Mouse (Mus musculus) limb, embryonic 12.5 days (tissue): Measurements from ENCODE around the gene Slc30a3. TPM values are rescaled to one million over a fixed set of nuclear protein-coding genes. Genes with fewer than 3 reads are reported as not detected.
A peak's percentile ranks its signal among the peaks of the same experiment; 100 is the strongest.

Experiments used
- ATAC-seq: fragments of 200-750 bp; cut with Nextera tagmentation; 2 replicates; pipeline ENCODE4 v1.8.0; 2017; ENCODE audit warnings: low read depth, moderate TSS enrichment; ENCODE audit not compliant: insufficient number of reproducible peaks, insufficient read depth, low FRiP score, low TSS enrichment
- H3K27ac ChIP-seq: fragments of 300-500 bp; sonication (generic); 2 replicates; pipeline ENCODE4 v1.5.1; 2016; ENCODE audit warnings: mild to moderate bottlenecking, moderate library complexity
- H3K27me3 ChIP-seq: fragments of 300-500 bp; sonication (generic); 2 replicates; pipeline ENCODE4 v1.6.1; 2016; ENCODE audit warnings: mild to moderate bottlenecking, moderate library complexity
- H3K36me3 ChIP-seq: fragments of 300-500 bp; sonication (generic); 2 replicates; pipeline ENCODE4 v1.6.1; 2016; ENCODE audit warnings: mild to moderate bottlenecking, moderate library complexity
- H3K4me1 ChIP-seq: fragments of 300-500 bp; sonication (generic); replicated peaks from 2 replicates; pipeline ENCODE4 v1.6.1; 2016
- H3K4me2 ChIP-seq: fragments of 300-500 bp; sonication (generic); 2 replicates; pipeline ENCODE4 v1.6.1; 2016; ENCODE audit warnings: mild to moderate bottlenecking, moderate library complexity
- H3K4me3 ChIP-seq: fragments of 300-500 bp; sonication (generic); replicated peaks from 2 replicates; pipeline ENCODE4 v1.5.1; 2016; ENCODE audit warnings: mild to moderate bottlenecking
- H3K9ac ChIP-seq: fragments of 300-500 bp; sonication (generic); replicated peaks from 2 replicates; pipeline ENCODE4 v1.6.1; 2016; ENCODE audit warnings: mild to moderate bottlenecking, moderate library complexity
- H3K9me3 ChIP-seq: fragments of 300-500 bp; sonication (generic); 2 replicates; pipeline ENCODE4 v1.6.1; 2016; ENCODE audit warnings: mild to moderate bottlenecking, moderate library complexity
- WGBS: fragments of 180-500 bp; shearing (Covaris S2); methylation state at CpG from one replicate; pipeline ENCODE4 v1.1.7; 2016; 5-methylcytosine and 5-hydroxymethylcytosine counted together
- polyA plus RNA-seq: library from polyadenylated mRNA; unstranded; fragments of >200 nt; fragmentation: Nextera tagmentation; extraction: Ambion mirVana; gene quantifications from 2 replicates; pipeline ENCODE4 v1.2.1, GENCODE M21; 2016

Gene Slc30a3
- polyA plus RNA-seq, 1 experiment from 2014 or later: 0.21 TPM

GRCm38 (mm10) chr5:31121111-31121510, 13.1 kb upstream of the Slc30a3 start:
- 84% methylated on average over 8 of the region's 8 CpGs for WGBS
- ATAC-seq: no peak
- Histone ChIP-seq H3K27me3 (peaks cover 10% of the 10 kb centered on the region), H3K9me3 (no peaks in the 10 kb centered on the region), H3K4me3 (no peak overlapping the region), H3K36me3 (no peaks in the 10 kb centered on the region), H3K27ac (no peak overlapping the region), H3K9ac (no peak overlapping the region), H3K4me2 (no peak overlapping the region), H3K4me1 (no peaks in the 10 kb centered on the region)

DNA sequence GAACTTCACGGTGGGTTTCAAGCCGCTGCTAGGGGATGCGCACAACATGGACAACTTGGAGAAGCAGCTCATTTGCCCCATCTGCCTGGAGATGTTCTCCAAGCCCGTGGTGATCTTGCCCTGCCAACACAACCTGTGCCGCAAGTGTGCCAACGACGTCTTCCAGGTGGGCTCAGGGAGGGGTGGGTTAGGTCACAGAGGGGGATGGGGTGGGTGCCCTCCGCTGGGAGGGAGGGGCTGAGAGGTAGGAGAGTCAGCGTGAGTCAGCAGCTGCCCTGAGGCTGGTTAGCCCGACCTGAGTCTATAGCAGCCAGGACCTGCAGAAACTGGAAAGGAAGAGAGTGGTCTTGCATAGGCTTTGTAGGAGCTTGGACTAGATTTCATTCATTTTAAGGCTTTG, 8.9 kb upstream of the Slc30a3 start:
- Histone ChIP-seq H3K36me3 (no peaks in the 10 kb centered on the region), H3K27me3 (peaks cover 10% of the 10 kb centered on the region), H3K9ac (no peak overlapping the region), H3K4me2 (no peak overlapping the region), H3K27ac (no peak overlapping the region), H3K4me3 (no peak overlapping the region), H3K9me3 (peaks cover 6% of the 10 kb centered on the region; the same call in 1 of the 2 replicates), H3K4me1 (no peaks in the 10 kb centered on the region)
- no peak for ATAC-seq
- WGBS: 23% methylated on average over 10 of the region's 10 CpGs

DNA sequence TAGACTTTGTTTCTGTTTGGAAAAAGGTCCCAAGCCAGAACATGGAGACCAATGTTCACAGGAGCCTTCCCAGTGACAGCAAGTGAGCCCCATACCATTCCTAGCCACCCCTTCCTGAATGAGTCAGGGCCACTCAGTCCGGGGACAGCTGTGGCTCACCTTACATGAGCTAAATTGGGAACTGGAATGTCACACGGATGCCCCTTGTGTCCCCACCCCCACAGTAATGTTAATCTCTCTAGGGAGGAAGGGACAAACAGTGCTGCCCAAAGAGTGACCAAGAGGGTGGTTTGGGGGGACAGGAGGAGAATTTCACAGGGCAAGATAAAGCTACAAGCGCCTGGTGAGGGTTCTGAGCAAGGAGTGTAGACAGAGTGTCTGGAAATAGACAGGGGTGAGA, 8.3 kb upstream of the Slc30a3 start, which contains the start of gene Trim54:
Gene Trim54, plus strand, starts transcription at position 359 of the 400 bp plus-strand sequence.
- peaks cover 10% of the 10 kb centered on the region for H3K27me3 ChIP-seq
- H3K27ac ChIP-seq: no peak within 1 kb of the TSS
- no peak within 1 kb of the TSS for H3K4me2 ChIP-seq
- H3K4me3 ChIP-seq: no peak within 1 kb of the TSS
- H3K9me3 ChIP-seq: peaks cover 6% of the 10 kb centered on the region; the same call in 1 of the 2 replicates
- 43% methylated on average over 3 of the region's 3 CpGs for WGBS
- ATAC-seq: no peak
- H3K36me3 ChIP-seq: no peaks in the 10 kb centered on the region
- no peaks in the 10 kb centered on the region for H3K4me1 ChIP-seq
- H3K9ac ChIP-seq: no peak within 1 kb of the TSS

GRCm38 (mm10) chr5:31110781-31111180, 2.7 kb upstream of the Slc30a3 start:
- no peaks in the 10 kb centered on the region for H3K36me3 ChIP-seq
- 35% methylated on average over 7 of the region's 7 CpGs for WGBS
- H3K4me3 ChIP-seq: no peak overlapping the region
- H3K4me1 ChIP-seq: no peaks in the 10 kb centered on the region
- no peak overlapping the region for H3K9ac ChIP-seq
- no peak for ATAC-seq
- H3K27me3 ChIP-seq: peaks cover 5% of the 10 kb centered on the region; the same call in 1 of the 2 replicates
- H3K9me3 ChIP-seq: peaks cover 6% of the 10 kb centered on the region; the same call in 1 of the 2 replicates
- H3K4me2 ChIP-seq: no peak overlapping the region
- H3K27ac ChIP-seq: no peak overlapping the region

DNA sequence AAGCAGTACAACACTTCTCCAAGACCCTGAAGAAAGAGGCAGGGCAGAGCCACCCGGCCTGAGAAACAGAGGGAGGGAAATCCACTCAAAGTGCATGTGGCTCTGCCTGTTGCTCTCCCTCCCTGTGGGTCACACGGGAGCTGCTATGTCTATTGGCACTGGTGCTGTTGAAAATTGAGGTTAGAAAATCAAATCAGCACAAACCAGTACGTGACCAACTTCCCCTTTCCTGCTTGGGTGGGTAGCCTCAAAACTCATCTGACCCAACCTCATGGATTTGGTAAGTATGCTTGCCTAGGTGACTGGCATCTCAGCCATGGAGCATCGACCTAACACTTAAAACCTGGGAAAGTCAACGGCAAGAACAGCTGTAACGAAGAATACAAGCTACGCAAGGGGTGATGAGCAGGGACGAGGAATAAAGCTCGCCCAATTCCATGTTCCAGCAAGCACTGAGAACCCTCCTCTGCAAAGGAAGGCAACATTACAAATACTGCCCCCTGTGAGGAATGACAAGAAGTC, 2.2 kb downstream of the Slc30a3 start, which contains the start of gene Dnajc5g:
Gene Dnajc5g, plus strand, starts transcription at position 472 of the 522 bp plus-strand sequence.
- Histone ChIP-seq H3K4me3 (no peak within 1 kb of the TSS), H3K27ac (no peak within 1 kb of the TSS), H3K4me2 (no peak within 1 kb of the TSS), H3K36me3 (no peaks in the 10 kb centered on the region), H3K27me3 (peaks cover 21% of the 10 kb centered on the region), H3K9ac (no peak within 1 kb of the TSS), H3K4me1 (no peaks in the 10 kb centered on the region), H3K9me3 (no peaks in the 10 kb centered on the region)
- no peak for ATAC-seq
- WGBS: 80% methylated on average over 9 of the region's 9 CpGs

DNA sequence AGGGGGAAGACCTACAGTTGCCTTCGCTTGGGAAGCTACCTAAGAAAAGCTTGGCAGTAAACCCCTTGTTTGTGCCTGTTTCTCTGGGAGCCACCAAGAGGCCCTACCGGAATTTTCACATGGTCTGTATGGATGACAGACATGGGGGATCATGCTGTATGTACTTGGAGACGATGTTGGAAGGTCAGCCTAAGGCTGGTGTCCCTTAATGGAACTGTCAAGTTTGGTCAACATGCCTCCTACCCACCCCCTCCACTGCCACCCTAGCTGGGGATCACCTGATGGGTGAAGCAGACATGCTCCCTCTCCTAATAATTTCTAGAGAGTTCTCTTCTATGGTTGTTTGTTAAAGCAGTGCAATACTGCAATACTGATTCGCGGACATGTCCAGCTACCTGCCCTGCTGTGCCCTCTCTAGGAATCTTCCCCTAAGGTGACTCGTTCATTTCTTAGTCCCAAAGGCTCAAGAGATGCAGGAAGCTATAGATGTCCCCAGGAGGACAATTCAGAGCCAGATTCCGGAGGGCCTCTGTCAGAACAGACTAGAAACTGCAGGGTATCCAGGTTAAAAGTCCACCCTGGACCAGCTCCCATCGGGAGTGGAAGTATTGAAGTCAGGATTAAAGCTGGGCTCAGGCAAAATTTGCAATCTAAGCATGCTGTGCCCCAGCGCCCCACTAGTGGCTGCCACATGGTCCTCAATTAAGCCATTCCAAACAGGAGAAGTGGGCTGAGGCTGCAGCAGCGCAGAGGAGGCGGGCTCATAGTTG, 12.1 kb downstream of the Slc30a3 start:
- peaks cover 30% of the 10 kb centered on the region for H3K4me1 ChIP-seq
- no peak for ATAC-seq
- peaks cover 92% of the 10 kb centered on the region for H3K27me3 ChIP-seq
- no peaks in the 10 kb centered on the region for H3K9me3 ChIP-seq
- no peaks in the 10 kb centered on the region for H3K36me3 ChIP-seq
- no peak overlapping the region for H3K27ac ChIP-seq
- H3K4me3 ChIP-seq: peak overlapping the region; percentile 26; the same call in 1 of the 2 replicates
- H3K9ac ChIP-seq: no peak overlapping the region
- WGBS: 20% methylated on average over 11 of the region's 11 CpGs
- H3K4me2 ChIP-seq: peak overlapping the region; percentile 69

DNA sequence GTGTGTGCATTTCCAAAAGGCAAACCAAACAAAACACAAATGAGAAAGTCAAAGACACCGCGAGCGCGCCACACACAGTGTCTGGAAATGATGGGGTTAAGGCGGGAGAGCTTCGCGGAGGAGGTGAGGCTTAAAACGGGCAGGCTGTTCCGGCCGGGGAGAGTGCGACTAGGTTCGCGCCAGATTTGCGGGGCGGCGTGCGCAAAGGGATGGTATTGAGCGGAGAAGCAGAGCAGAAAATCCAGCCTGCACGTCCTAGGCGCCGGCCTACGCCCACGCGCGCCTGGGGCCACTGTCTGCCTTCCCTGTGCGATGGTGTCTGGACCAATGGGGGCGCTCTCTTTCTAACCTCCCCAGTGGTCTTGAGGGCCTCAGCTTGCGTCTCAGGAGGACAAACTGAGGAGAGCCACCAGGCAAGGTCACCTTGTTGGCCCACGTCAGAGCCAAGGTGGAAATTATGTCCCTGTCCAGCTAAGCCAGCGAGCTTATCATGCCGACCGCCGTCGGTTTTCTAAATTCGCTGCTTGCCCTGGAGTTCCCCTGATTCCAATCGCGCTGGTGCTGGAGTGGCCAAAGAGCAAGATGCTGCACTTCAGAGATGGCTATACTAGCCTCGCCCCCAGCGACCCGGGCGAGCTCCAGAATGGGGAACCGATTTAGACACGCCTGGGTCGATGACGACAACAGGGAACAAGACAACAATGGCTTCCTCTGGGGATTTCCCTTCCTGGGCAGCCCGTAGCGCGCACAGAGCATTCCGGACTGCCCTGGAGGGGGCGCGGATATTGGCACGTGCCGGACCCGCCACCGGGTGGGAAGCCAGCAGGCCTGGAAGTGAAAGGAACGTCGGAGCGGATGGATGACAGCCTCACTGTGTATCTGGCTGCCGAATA, 13.0 kb downstream of the Slc30a3 start:
- WGBS: under 1% methylated on average over 59 of the region's 59 CpGs
- H3K4me1 ChIP-seq: peaks cover 30% of the 10 kb centered on the region
- H3K4me3 ChIP-seq: peak overlapping the region; percentile 26
- peaks cover 98% of the 10 kb centered on the region for H3K27me3 ChIP-seq
- H3K9ac ChIP-seq: no peak overlapping the region
- no peak overlapping the region for H3K27ac ChIP-seq
- no peaks in the 10 kb centered on the region for H3K9me3 ChIP-seq
- H3K4me2 ChIP-seq: peak overlapping the region; percentile 69
- ATAC-seq: no peak
- no peaks in the 10 kb centered on the region for H3K36me3 ChIP-seq

DNA sequence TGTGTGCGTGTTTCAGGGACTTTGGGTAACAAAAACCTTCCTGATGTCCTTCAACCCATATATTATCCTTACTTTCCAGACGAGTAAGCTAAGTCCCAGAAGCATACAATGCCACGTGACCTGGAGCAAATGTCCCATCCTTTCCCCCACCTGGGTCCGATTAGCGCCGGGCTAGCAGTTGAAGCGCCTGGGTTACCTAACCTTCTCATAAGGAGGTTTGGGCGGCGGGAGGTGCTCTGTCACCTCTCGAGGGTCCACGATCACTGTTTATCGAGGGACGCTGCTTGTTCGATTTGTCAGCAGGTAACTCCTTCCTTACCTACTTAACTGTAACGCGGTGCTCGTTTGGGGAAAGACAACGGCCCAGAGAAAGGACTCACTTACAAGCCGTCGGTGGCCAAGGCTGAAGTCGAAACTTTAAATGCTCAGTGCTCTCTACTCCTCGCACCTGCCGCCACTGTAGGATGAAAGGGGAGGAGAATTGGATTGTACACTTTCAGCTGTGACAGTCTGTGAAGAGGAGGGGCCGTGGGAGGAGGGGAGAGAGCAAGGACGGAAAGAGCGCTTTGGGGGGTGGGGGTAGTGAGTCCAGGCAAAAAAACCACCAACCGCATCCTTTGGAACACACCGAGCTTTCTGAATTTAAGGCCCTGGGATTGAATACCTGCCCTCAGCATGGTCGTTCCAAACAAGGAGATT, 13.8 kb downstream of the Slc30a3 start:
- H3K27ac ChIP-seq: no peak overlapping the region
- H3K27me3 ChIP-seq: peaks cover 99% of the 10 kb centered on the region
- no peaks in the 10 kb centered on the region for H3K36me3 ChIP-seq
- ATAC-seq: no peak
- H3K4me3 ChIP-seq: peak overlapping the region; percentile 26
- WGBS: 3% methylated on average over 28 of the region's 29 CpGs
- H3K4me2 ChIP-seq: peak overlapping the region; percentile 69
- H3K9me3 ChIP-seq: no peaks in the 10 kb centered on the region
- H3K4me1 ChIP-seq: peaks cover 30% of the 10 kb centered on the region
- no peak overlapping the region for H3K9ac ChIP-seq

DNA sequence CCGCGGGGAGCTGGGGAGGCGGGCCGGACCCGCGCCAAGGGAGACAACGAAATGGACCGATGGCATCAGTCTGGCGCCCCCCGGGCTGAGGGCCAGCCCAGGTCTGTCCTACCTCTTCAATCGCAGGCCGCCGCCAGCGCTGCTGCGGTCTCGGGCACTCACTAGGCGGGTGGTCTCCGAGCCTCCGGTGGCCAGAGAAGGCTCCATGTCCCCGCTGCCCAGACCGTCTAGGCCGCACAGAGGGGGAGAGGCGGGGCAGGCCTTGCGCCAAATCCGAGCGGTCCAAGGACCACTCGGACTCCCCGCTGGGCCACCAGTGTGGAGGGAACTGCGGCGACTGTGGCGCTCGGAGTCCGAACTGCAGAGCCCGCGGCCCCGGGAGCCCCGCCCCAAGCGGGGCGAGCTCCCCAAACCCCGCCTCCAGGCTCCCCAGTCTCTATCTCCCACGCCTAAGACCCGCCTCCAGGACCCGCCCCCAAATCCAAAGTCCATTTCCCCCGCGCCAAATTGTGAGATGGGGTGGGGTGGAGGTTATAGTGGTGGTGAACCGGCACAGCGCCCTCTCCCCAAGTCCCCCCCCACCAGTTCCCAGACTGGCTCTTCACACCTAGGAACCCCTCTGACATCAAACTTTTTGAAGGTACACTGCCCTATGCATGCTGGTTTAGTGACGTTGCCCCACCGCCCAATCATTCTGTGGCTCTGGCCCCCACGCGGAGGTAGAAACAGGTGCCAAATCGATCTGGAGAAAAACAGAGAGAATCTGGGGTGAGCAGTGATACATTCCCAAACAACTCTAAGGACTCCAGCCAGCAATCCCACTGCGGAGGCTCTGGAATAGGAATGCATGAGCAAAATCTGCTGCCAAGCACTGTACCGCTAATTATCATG, 14.6 kb downstream of the Slc30a3 start:
- ATAC-seq: peak; percentile 33
- peaks cover 100% of the 10 kb centered on the region for H3K27me3 ChIP-seq
- H3K9ac ChIP-seq: peak overlapping the region; percentile 52
- no peaks in the 10 kb centered on the region for H3K9me3 ChIP-seq
- H3K4me3 ChIP-seq: peak overlapping the region; percentile 43
- H3K36me3 ChIP-seq: no peaks in the 10 kb centered on the region
- peak overlapping the region; percentile 69 for H3K4me2 ChIP-seq
- no peak overlapping the region for H3K27ac ChIP-seq
- under 1% methylated on average over 54 of the region's 54 CpGs for WGBS
- peaks cover 30% of the 10 kb centered on the region for H3K4me1 ChIP-seq
